Comparison of ENCODE assay signal across 12 mouse cellular contexts in genomic region chr9:17269624-17270023, GRCm38 (mm10).
DNase-seq lines count a peak whose midpoint lies in the region; ATAC-seq and TF ChIP-seq lines count a peak whose summit lies in the region.
"Had no signal": no experiment of that assay in that cellular context is flagged by ENCODE, and none has a peak within 500 bp of the region (broad histone marks: within the 10 kb centered on the region; RNA-seq: fewer than 3 reads in every experiment).

No protein-coding gene starts in this region.

- peak; percentile 4 to 12 for DNase-seq in cerebellum, adult 2 months
- DNase-seq in cerebellum, adult 9-10 months: no peak
- no peak for DNase-seq in hindbrain, embryonic 10.5 days (ENCODE audit: low spot score)
- DNase-seq in midbrain, embryonic 14.5 days: peak; percentile 69
- no peak for DNase-seq in midbrain, embryonic 10.5 days (ENCODE audit: low spot score)
- no peak for DNase-seq in gastrocnemius, adult 8-10 months (ENCODE audit: low spot score in 2 of 2)
- DNase-seq: gastrocnemius, postnatal 14 days; thymus, postnatal 25 days had no signal

- no peak overlapping the region for H3K4me3 ChIP-seq in cerebellum, adult 2 months (replicated peaks; ENCODE audit: insufficient read depth, low read depth, low read length)
- no peak overlapping the region for H3K4me3 ChIP-seq in hindbrain, embryonic 16.5 days (ENCODE audit: low read length)
- H3K4me3 ChIP-seq in hindbrain, embryonic 10.5 days: no peak overlapping the region
- no peak overlapping the region for H3K4me3 ChIP-seq in midbrain, embryonic 14.5 days (replicated peaks; ENCODE audit: low read depth, low read length)
- no peak overlapping the region for H3K4me3 ChIP-seq in midbrain, embryonic 10.5 days
- no peak overlapping the region for H3K4me3 ChIP-seq in neural tube, embryonic 13.5 days
- H3K4me3 ChIP-seq: liver, embryonic 12.5 days had no signal

- no peaks in the 10 kb centered on the region for H3K9me3 ChIP-seq in hindbrain, embryonic 16.5 days (ENCODE audit: control insufficient read depth, low read length)
- no peaks in the 10 kb centered on the region for H3K9me3 ChIP-seq in hindbrain, embryonic 10.5 days
- no peaks in the 10 kb centered on the region for H3K9me3 ChIP-seq in midbrain, embryonic 14.5 days (ENCODE audit: control insufficient read depth, low read length)
- H3K9me3 ChIP-seq in midbrain, embryonic 10.5 days (replicated peaks): no peaks in the 10 kb centered on the region
- no peaks in the 10 kb centered on the region for H3K9me3 ChIP-seq in neural tube, embryonic 13.5 days
- H3K9me3 ChIP-seq: liver, embryonic 12.5 days had no signal

- no peak for TF ChIP-seq POLR2A in cerebellum, adult 2 months (IDR thresholded peaks at IDR 0.05; ENCODE audit: borderline replicate concordance, insufficient read depth, low read length)

- ATAC-seq in hindbrain, embryonic 16.5 days: peak; percentile 77
- ATAC-seq in midbrain, embryonic 14.5 days (ENCODE audit: low FRiP score, low TSS enrichment): no peak
- ATAC-seq in neural tube, embryonic 13.5 days (ENCODE audit: low read depth): peak; percentile 53; the same call in 1 of the 2 replicates
- ATAC-seq: activated CD4-positive, CD25-positive, alpha-beta regulatory T cell, adult 4 months; liver, embryonic 12.5 days had no signal

- no peak overlapping the region for H3K27ac ChIP-seq in cerebellum, adult 2 months (ENCODE audit: insufficient read depth, low read length)
- H3K27ac ChIP-seq in hindbrain, embryonic 16.5 days (ENCODE audit: low read depth, low read length): no peak overlapping the region
- no peak overlapping the region for H3K27ac ChIP-seq in hindbrain, embryonic 10.5 days
- H3K27ac ChIP-seq in midbrain, embryonic 14.5 days (replicated peaks; ENCODE audit: low read depth, low read length): no peak overlapping the region
- no peak overlapping the region for H3K27ac ChIP-seq in midbrain, embryonic 10.5 days (replicated peaks)
- H3K27ac ChIP-seq in neural tube, embryonic 13.5 days (replicated peaks): no peak overlapping the region
- H3K27ac ChIP-seq: liver, embryonic 12.5 days had no signal

- H3K4me1 ChIP-seq in cerebellum, adult 2 months (ENCODE audit: control insufficient read depth, insufficient read depth, low read length): no peaks in the 10 kb centered on the region
- no peaks in the 10 kb centered on the region for H3K4me1 ChIP-seq in hindbrain, embryonic 16.5 days (ENCODE audit: control insufficient read depth, insufficient read depth, low read depth, low read length)
- H3K4me1 ChIP-seq in hindbrain, embryonic 10.5 days (replicated peaks): no peaks in the 10 kb centered on the region
- no peaks in the 10 kb centered on the region for H3K4me1 ChIP-seq in midbrain, embryonic 14.5 days (ENCODE audit: control insufficient read depth, insufficient read depth, low read length)
- H3K4me1 ChIP-seq in midbrain, embryonic 10.5 days: no peaks in the 10 kb centered on the region
- no peaks in the 10 kb centered on the region for H3K4me1 ChIP-seq in neural tube, embryonic 13.5 days (replicated peaks)
- H3K4me1 ChIP-seq: liver, embryonic 12.5 days had no signal

- 8% methylated on average over 1 of the region's 1 CpGs for WGBS in cerebellum, adult 2 months
- WGBS in hindbrain, embryonic 16.5 days: 11% methylated on average over 1 of the region's 1 CpGs
- WGBS in hindbrain, embryonic 10.5 days: 43% methylated on average over 1 of the region's 1 CpGs
- 28% methylated on average over 1 of the region's 1 CpGs for WGBS in midbrain, embryonic 14.5 days
- 46% methylated on average over 1 of the region's 1 CpGs for WGBS in midbrain, embryonic 10.5 days
- WGBS in neural tube, embryonic 13.5 days: 39% methylated on average over 1 of the region's 1 CpGs

- no peak for TF ChIP-seq CTCF in cerebellum, adult 2 months (IDR thresholded peaks at IDR 0.05; ENCODE audit: borderline replicate concordance, insufficient read depth, low read depth, low read length)

- H3K9ac ChIP-seq in hindbrain, embryonic 16.5 days (ENCODE audit: low read depth, low read length): no peak overlapping the region
- H3K9ac ChIP-seq in midbrain, embryonic 14.5 days (replicated peaks; ENCODE audit: low read length): no peak overlapping the region
- H3K9ac ChIP-seq in neural tube, embryonic 13.5 days: no peak overlapping the region
- H3K9ac ChIP-seq: liver, embryonic 12.5 days had no signal

- H3K36me3 ChIP-seq in hindbrain, embryonic 16.5 days (ENCODE audit: control insufficient read depth, insufficient read depth, low read length): no peaks in the 10 kb centered on the region
- no peaks in the 10 kb centered on the region for H3K36me3 ChIP-seq in hindbrain, embryonic 10.5 days
- no peaks in the 10 kb centered on the region for H3K36me3 ChIP-seq in midbrain, embryonic 14.5 days (ENCODE audit: control insufficient read depth, insufficient read depth, low read length)
- H3K36me3 ChIP-seq in midbrain, embryonic 10.5 days: no peaks in the 10 kb centered on the region
- H3K36me3 ChIP-seq in neural tube, embryonic 13.5 days: no peaks in the 10 kb centered on the region
- H3K36me3 ChIP-seq: liver, embryonic 12.5 days had no signal

- H3K4me2 ChIP-seq in hindbrain, embryonic 16.5 days (ENCODE audit: low read length): no peak overlapping the region
- no peak overlapping the region for H3K4me2 ChIP-seq in midbrain, embryonic 14.5 days (ENCODE audit: low read length)
- H3K4me2 ChIP-seq in neural tube, embryonic 13.5 days: no peak overlapping the region
- H3K4me2 ChIP-seq: liver, embryonic 12.5 days had no signal

- no peaks in the 10 kb centered on the region for H3K27me3 ChIP-seq in cerebellum, adult 2 months (ENCODE audit: control insufficient read depth, insufficient read depth, low read length)
- H3K27me3 ChIP-seq in hindbrain, embryonic 16.5 days (replicated peaks; ENCODE audit: control insufficient read depth, insufficient read depth, low read length): no peaks in the 10 kb centered on the region
- H3K27me3 ChIP-seq in hindbrain, embryonic 10.5 days (ENCODE audit: insufficient read depth, poor library complexity, severe bottlenecking): no peaks in the 10 kb centered on the region
- H3K27me3 ChIP-seq in midbrain, embryonic 14.5 days (ENCODE audit: control insufficient read depth, insufficient read depth, low read length): no peaks in the 10 kb centered on the region
- no peaks in the 10 kb centered on the region for H3K27me3 ChIP-seq in midbrain, embryonic 10.5 days (ENCODE audit: low read depth, poor library complexity, severe bottlenecking)
- H3K27me3 ChIP-seq in neural tube, embryonic 13.5 days: no peaks in the 10 kb centered on the region
- H3K27me3 ChIP-seq: liver, embryonic 12.5 days had no signal

Comparison
In these comparisons a context has a peak if more than half of its experiments do, and no peak if none do; other contexts are left out.
1. DNase-seq: peak in cerebellum, adult 2 months (2 of 2) and midbrain, embryonic 14.5 days (single experiment); none in cerebellum, adult 9-10 months (single experiment), hindbrain, embryonic 10.5 days (single experiment), midbrain, embryonic 10.5 days (single experiment) and gastrocnemius, adult 8-10 months (0 of 2).